Mouse (Mus musculus) E14TG2a.4 (cell line): ENCODE data around the gene Stradb.

Experiments
- H3K27me3 ChIP-seq: 2 replicates; pipeline ENCODE4 v1.6.1; 2014; ENCODE audit warnings: low read length, control low read depth; ENCODE audit not compliant: insufficient read depth
- H3K36me3 ChIP-seq: 2 replicates; pipeline ENCODE4 v1.6.1; 2014; ENCODE audit warnings: low read length, control low read depth; ENCODE audit not compliant: insufficient read depth
- H3K4me1 ChIP-seq: replicated peaks from 2 replicates; pipeline ENCODE4 v1.6.1; 2014; ENCODE audit warnings: low read depth, low read length, control low read depth
- H3K4me3 ChIP-seq: replicated peaks from 2 replicates; pipeline ENCODE4 v1.5.1; 2014; ENCODE audit warnings: mild to moderate bottlenecking, low read length
- H3K9me3 ChIP-seq: 2 replicates; pipeline ENCODE4 v1.6.1; 2014; ENCODE audit warnings: low read length, control low read depth
- CTCF ChIP-seq: conservative IDR thresholded peaks from 2 replicates; pipeline ENCODE4 v1.5.1; 2014; ENCODE audit warnings: low read length
- NANOG ChIP-seq: IDR thresholded peaks from 2 replicates; pipeline ENCODE4 v1.6.1; 2014; ENCODE audit warnings: borderline replicate concordance, low read length, mixed read lengths
- POU5F1 ChIP-seq: IDR thresholded peaks from 2 replicates; pipeline ENCODE4 v1.6.1; 2014; ENCODE audit warnings: low read length, borderline replicate concordance

Stradb gene

GRCm38 (mm10) chr1:58971097-58971496 is 2.2 kb upstream of the Stradb start:
- Histone ChIP-seq H3K4me1 (peaks cover 40% of the 10 kb centered on the region), H3K9me3 (no peaks in the 10 kb centered on the region), H3K36me3 (0 out of 2 replicates have a peak, but pooled peaks cover 7% of the 10 kb centered on the region), H3K27me3 (peaks cover 8% of the 10 kb centered on the region; the same call in 1 of the 2 replicates), H3K4me3 (no peak overlapping the region)
- no peak for TF ChIP-seq NANOG
- no peak for TF ChIP-seq CTCF
- TF ChIP-seq POU5F1, result no peak

GRCm38 (mm10) chr1:58972851-58973365 is 414 bp upstream of the Stradb start:
- peaks cover 39% of the 10 kb centered on the region for H3K4me1 ChIP-seq
- H3K36me3 ChIP-seq, result 0 out of 2 replicates have a peak, but pooled peaks cover 7% of the 10 kb centered on the region
- TF ChIP-seq NANOG (no peak), CTCF (no peak), POU5F1 (no peak)
- H3K27me3 ChIP-seq, result peaks cover 8% of the 10 kb centered on the region; the same call in 1 of the 2 replicates
- H3K9me3 ChIP-seq, result no peaks in the 10 kb centered on the region
- peak overlapping the region; percentile 99 for H3K4me3 ChIP-seq

- no peak for TF ChIP-seq POU5F1
- no peak for TF ChIP-seq NANOG
- TF ChIP-seq CTCF, result no peak
- Histone ChIP-seq H3K4me1 (no peaks in the 10 kb centered on the region), H3K27me3 (no peaks in the 10 kb centered on the region), H3K4me3 (no peak overlapping the region), H3K9me3 (no peaks in the 10 kb centered on the region), H3K36me3 (no peaks in the 10 kb centered on the region)
These were observed 9.0 kb downstream of the Stradb start for GRCm38 (mm10) chr1:58982276-58982675.

- TF ChIP-seq CTCF (no peak), NANOG (no peak), POU5F1 (no peak)
- Histone ChIP-seq H3K27me3 (no peaks in the 10 kb centered on the region), H3K4me1 (no peaks in the 10 kb centered on the region), H3K36me3 (no peaks in the 10 kb centered on the region), H3K9me3 (no peaks in the 10 kb centered on the region), H3K4me3 (no peak overlapping the region)
These were observed 11.3 kb downstream of the Stradb start for GRCm38 (mm10) chr1:58984586-58984985.

GRCm38 (mm10) chr1:58993144-58993543 is 19.8 kb downstream of the Stradb start:
- TF ChIP-seq NANOG (no peak), POU5F1 (no peak), CTCF (no peak)
- no peaks in the 10 kb centered on the region for H3K9me3 ChIP-seq
- H3K36me3 ChIP-seq, result no peaks in the 10 kb centered on the region
- H3K27me3 ChIP-seq, result no peaks in the 10 kb centered on the region
- H3K4me1 ChIP-seq, result peaks cover 6% of the 10 kb centered on the region; the same call in 1 of the 2 replicates
- no peak overlapping the region for H3K4me3 ChIP-seq

GRCm38 (mm10) chr1:58993723-58994122 is 20.4 kb downstream of the Stradb start:
- H3K4me1 ChIP-seq, result peaks cover 6% of the 10 kb centered on the region; the same call in 1 of the 2 replicates
- no peak for TF ChIP-seq CTCF
- no peak for TF ChIP-seq NANOG
- no peak for TF ChIP-seq POU5F1
- no peaks in the 10 kb centered on the region for H3K36me3 ChIP-seq
- H3K27me3 ChIP-seq, result no peaks in the 10 kb centered on the region
- no peaks in the 10 kb centered on the region for H3K9me3 ChIP-seq
- H3K4me3 ChIP-seq, result no peak overlapping the region

GRCm38 (mm10) chr1:58995313-58995712 is 22.0 kb downstream of the Stradb start:
- no peaks in the 10 kb centered on the region for H3K36me3 ChIP-seq
- TF ChIP-seq POU5F1 (no peak), CTCF (no peak), NANOG (no peak)

GRCm38 (mm10) chr1:59009250-59009649 is 35.9 kb downstream of the Stradb start:
- H3K27me3 ChIP-seq, result no peaks in the 10 kb centered on the region
- no peaks in the 10 kb centered on the region for H3K4me1 ChIP-seq
- no peak overlapping the region for H3K4me3 ChIP-seq
- no peaks in the 10 kb centered on the region for H3K36me3 ChIP-seq
- no peak for TF ChIP-seq POU5F1
- no peak for TF ChIP-seq CTCF
- no peak for TF ChIP-seq NANOG
- H3K9me3 ChIP-seq, result no peaks in the 10 kb centered on the region

More at GRCm38 (mm10) chr1:58995313-58995712, 22.0 kb downstream of the Stradb start:
- Histone ChIP-seq H3K4me1 (peaks cover 6% of the 10 kb centered on the region; the same call in 1 of the 2 replicates), H3K9me3 (no peaks in the 10 kb centered on the region), H3K27me3 (no peaks in the 10 kb centered on the region), H3K4me3 (no peak overlapping the region)

- no peaks in the 10 kb centered on the region for H3K9me3 ChIP-seq
- no peak for TF ChIP-seq NANOG
- TF ChIP-seq CTCF, result no peak
- no peak for TF ChIP-seq POU5F1
- no peaks in the 10 kb centered on the region for H3K36me3 ChIP-seq
- no peaks in the 10 kb centered on the region for H3K27me3 ChIP-seq
- no peak overlapping the region for H3K4me3 ChIP-seq
- H3K4me1 ChIP-seq, result no peaks in the 10 kb centered on the region
These were observed 48.2 kb downstream of the Stradb start for GRCm38 (mm10) chr1:59021556-59021955.
